Mouse (Mus musculus): ENCODE measurements around the gene Myl12a. TPM values are rescaled to one million over a fixed set of nuclear protein-coding genes. Genes with fewer than 3 reads are reported as not detected.
"Not testable (repeated sequence)": the region's sequence is repeated elsewhere in the genome, so short reads cannot be mapped to it uniquely, and the experiment has no call there.

Myl12a gene
- polyA plus RNA-seq, 1 experiment, result 3.5 TPM

DNA sequence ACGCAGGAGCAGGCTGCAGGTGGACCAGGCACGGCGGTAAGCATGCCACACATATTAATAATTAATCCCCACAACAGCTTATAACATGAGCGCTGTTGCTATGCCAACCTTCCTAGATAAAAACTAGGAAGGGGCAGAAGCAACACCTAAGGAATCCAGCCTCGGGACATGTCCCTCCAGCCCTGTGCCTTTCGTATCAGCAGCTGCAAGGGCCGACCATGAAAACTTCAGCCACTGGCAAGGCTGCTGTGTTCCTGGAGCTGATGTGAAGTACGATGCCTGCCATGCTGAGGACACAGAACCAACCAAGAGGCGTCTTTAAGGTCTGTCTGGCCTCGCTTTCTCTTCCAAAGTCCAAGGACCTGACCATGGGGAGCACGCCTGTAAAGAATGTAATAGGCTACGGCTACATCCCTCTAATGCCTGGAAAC is 14.3 kb downstream of the Myl12a start:
- H3K4me1 ChIP-seq (ENCODE audit: control insufficient read depth), result peaks cover 33% of the 10 kb centered on the region
- H3K9me3 ChIP-seq (ENCODE audit: control insufficient read depth, low read length), result no peaks in the 10 kb centered on the region
- H3K4me3 ChIP-seq (replicated peaks), result no peak overlapping the region
- no peak for TF ChIP-seq GATA1 (IDR thresholded peaks at IDR 0.05; ENCODE audit: low read length)
- no peak for TF ChIP-seq TAL1 (IDR thresholded peaks at IDR 0.05; ENCODE audit: low read length)
- peaks cover 22% of the 10 kb centered on the region for H3K36me3 ChIP-seq (ENCODE audit: control insufficient read depth)
- H3K27me3 ChIP-seq (ENCODE audit: control insufficient read depth), result no peaks in the 10 kb centered on the region

GRCm38 (mm10) chr17:70986831-70987660 is 15.6 kb downstream of the Myl12a start:
- Histone ChIP-seq H3K4me3 (replicated peaks) (no peak overlapping the region), H3K4me1 (ENCODE audit: control insufficient read depth) (peaks cover 30% of the 10 kb centered on the region), H3K27me3 (ENCODE audit: control insufficient read depth) (no peaks in the 10 kb centered on the region), H3K9me3 (ENCODE audit: control insufficient read depth, low read length) (no peaks in the 10 kb centered on the region), H3K36me3 (ENCODE audit: control insufficient read depth) (peaks cover 16% of the 10 kb centered on the region)
- TF ChIP-seq GATA1 (IDR thresholded peaks at IDR 0.05; ENCODE audit: low read length), result no peak
- TF ChIP-seq TAL1 (IDR thresholded peaks at IDR 0.05; ENCODE audit: low read length), result no peak

GRCm38 (mm10) chr17:70986355-70986740 is 16.3 kb downstream of the Myl12a start:
- peaks cover 18% of the 10 kb centered on the region for H3K36me3 ChIP-seq (ENCODE audit: control insufficient read depth)
- H3K4me3 ChIP-seq (replicated peaks), result no peak overlapping the region

DNA sequence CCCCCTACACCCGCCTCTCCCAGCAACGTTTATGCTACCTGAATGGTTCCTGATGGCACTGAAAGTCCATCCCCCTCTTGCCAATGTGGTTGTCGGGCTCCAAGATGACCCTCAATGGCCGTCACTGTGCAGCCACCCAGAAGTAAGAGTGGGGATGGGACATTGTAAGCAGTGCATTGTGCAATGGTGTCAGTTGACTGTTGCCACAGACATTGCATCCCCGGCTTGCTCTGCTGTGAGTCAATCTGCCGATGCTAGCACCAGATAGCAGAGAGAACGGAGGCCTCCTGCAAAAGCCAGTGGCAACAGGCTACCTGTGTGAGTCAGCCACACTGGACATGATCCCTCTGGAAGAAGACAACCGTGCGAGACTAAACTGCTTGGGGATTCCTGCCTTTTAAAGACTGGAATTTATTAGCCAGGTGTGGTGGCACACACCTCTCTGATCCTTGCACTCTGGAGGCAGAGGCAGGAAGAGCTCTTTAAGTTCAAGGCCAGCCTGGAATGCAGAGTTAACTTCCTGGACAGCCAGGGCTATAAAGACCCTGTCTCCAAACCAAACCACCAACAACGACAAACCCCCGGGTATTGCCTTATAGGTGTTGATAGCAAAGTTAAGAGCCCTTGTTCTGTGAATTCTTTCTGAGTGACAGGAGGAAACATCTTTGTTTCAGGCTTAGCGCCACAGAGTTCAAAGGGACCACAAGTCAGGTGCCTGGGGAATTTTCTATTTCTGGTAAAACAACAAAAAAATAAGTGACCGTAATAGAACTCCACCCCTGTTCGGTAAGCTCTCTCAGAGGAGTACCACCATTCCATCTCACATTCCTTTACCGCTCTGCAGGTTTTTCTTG is 16.9 kb downstream of the Myl12a start:
- H3K4me3 ChIP-seq (replicated peaks), result no peak overlapping the region
- peaks cover 18% of the 10 kb centered on the region for H3K4me1 ChIP-seq (ENCODE audit: control insufficient read depth)
- no peaks in the 10 kb centered on the region for H3K27me3 ChIP-seq (ENCODE audit: control insufficient read depth)
- H3K9me3 ChIP-seq (ENCODE audit: control insufficient read depth, low read length), result no peaks in the 10 kb centered on the region
- H3K36me3 ChIP-seq (ENCODE audit: control insufficient read depth), result peaks cover 21% of the 10 kb centered on the region
- TF ChIP-seq TAL1 (IDR thresholded peaks at IDR 0.05; ENCODE audit: low read length), result no peak
- no peak for TF ChIP-seq GATA1 (IDR thresholded peaks at IDR 0.05; ENCODE audit: low read length)

More at GRCm38 (mm10) chr17:70986355-70986740, 16.3 kb downstream of the Myl12a start:
- H3K9me3 ChIP-seq (ENCODE audit: control insufficient read depth, low read length), result no peaks in the 10 kb centered on the region
- TF ChIP-seq TAL1 (IDR thresholded peaks at IDR 0.05; ENCODE audit: low read length), result no peak
- TF ChIP-seq GATA1 (IDR thresholded peaks at IDR 0.05; ENCODE audit: low read length), result no peak
- H3K27me3 ChIP-seq (ENCODE audit: control insufficient read depth), result no peaks in the 10 kb centered on the region
- peaks cover 23% of the 10 kb centered on the region for H3K4me1 ChIP-seq (ENCODE audit: control insufficient read depth)

DNA sequence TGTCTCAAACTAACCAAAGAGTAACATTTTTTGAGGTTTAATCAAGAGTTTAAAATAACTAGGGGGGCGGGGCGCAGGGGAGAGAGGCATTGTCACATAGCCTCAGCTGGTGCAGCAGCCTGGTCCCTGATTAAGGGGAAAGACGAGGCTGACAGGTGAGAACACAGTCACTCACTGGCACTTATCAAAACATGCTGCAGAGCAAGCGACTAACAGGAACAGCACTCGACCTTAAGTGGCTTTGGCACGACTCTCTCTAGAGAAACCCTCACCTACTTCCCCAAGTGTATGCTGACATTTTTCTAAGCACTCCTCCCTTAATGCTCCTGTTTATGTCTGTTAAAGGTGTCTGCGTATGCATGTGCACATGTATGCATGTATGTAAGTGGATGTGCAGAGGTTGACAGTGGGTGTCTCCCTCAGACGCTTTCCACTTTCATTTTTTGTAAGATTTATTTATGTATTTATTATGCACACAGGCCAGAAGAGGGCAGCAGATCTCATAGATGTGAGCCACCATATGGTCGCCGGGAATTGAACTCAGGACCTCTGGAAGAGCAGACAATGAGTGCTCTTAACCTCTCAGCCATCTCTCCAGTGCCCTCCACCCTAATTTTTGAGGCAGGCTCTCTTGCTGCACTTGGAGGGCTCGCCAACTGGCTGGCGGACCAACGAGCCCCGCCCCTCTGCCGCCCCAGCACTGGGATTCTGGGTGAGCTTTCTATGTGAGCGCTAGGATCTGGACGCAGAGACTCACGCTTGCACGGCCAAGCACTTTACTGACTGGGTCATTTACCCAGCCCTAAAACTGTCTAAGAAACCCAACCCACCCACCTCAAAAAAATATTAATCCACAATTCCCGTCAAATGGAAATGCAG is 23.1 kb downstream of the Myl12a start:
- Histone ChIP-seq H3K4me3 (replicated peaks) (no peak overlapping the region), H3K36me3 (ENCODE audit: control insufficient read depth) (peaks cover 28% of the 10 kb centered on the region), H3K27me3 (ENCODE audit: control insufficient read depth) (no peaks in the 10 kb centered on the region), H3K9me3 (ENCODE audit: control insufficient read depth, low read length) (no peaks in the 10 kb centered on the region), H3K4me1 (ENCODE audit: control insufficient read depth) (no peaks in the 10 kb centered on the region; the same call in 1 of the 2 replicates)
- TF ChIP-seq GATA1 (IDR thresholded peaks at IDR 0.05; ENCODE audit: low read length) (no peak), TAL1 (IDR thresholded peaks at IDR 0.05; ENCODE audit: low read length) (no peak)

DNA sequence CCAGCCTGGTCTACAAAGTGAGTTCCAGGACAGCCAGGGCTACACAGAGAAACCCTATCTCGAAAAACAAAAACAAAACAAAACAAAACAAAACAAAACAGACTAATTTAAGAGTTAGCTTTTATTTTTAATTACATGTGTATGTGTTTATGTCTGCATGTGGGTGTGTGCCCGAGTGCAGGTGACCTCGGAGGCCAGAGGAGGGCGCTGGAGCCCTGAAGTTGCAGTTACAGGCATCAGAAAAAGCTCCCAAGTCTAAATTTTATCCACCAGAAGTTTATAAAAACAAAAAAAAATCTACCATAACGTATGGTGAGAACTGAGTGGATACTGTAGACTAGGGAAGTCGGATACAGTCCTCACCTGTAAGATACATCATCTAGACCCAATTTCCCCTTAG is 24.9 kb downstream of the Myl12a start:
- Histone ChIP-seq H3K9me3 (ENCODE audit: control insufficient read depth, low read length) (no peaks in the 10 kb centered on the region), H3K36me3 (ENCODE audit: control insufficient read depth) (peaks cover 39% of the 10 kb centered on the region), H3K27me3 (ENCODE audit: control insufficient read depth) (no peaks in the 10 kb centered on the region), H3K4me1 (ENCODE audit: control insufficient read depth) (no peaks in the 10 kb centered on the region; the same call in 1 of the 2 replicates), H3K4me3 (replicated peaks) (no peak overlapping the region)
- TF ChIP-seq TAL1 (IDR thresholded peaks at IDR 0.05; ENCODE audit: low read length) (no peak), GATA1 (IDR thresholded peaks at IDR 0.05; ENCODE audit: low read length) (no peak)

- H3K36me3 ChIP-seq (ENCODE audit: control insufficient read depth), result peaks cover 23% of the 10 kb centered on the region
- not testable (repeated sequence) for H3K4me3 ChIP-seq (replicated peaks); H3K4me1 ChIP-seq (ENCODE audit: control insufficient read depth); H3K9me3 ChIP-seq (ENCODE audit: control insufficient read depth, low read length); H3K27me3 ChIP-seq (ENCODE audit: control insufficient read depth)
Measured at GRCm38 (mm10) chr17:70974065-70974464, 28.6 kb downstream of the Myl12a start.

- no peak overlapping the region for H3K4me3 ChIP-seq (replicated peaks)
Measured at GRCm38 (mm10) chr17:70973398-70973797, 29.3 kb downstream of the Myl12a start.

More at GRCm38 (mm10) chr17:70973398-70973797, 29.3 kb downstream of the Myl12a start:
- Histone ChIP-seq H3K27me3 (ENCODE audit: control insufficient read depth) (no peaks in the 10 kb centered on the region), H3K4me1 (ENCODE audit: control insufficient read depth) (no peaks in the 10 kb centered on the region), H3K9me3 (ENCODE audit: control insufficient read depth, low read length) (no peaks in the 10 kb centered on the region), H3K36me3 (ENCODE audit: control insufficient read depth) (peaks cover 23% of the 10 kb centered on the region)
- TF ChIP-seq TAL1 (IDR thresholded peaks at IDR 0.05; ENCODE audit: low read length) (no peak), GATA1 (IDR thresholded peaks at IDR 0.05; ENCODE audit: low read length) (no peak)
